Mouse (Mus musculus) heart, adult 8-10 months (tissue): ENCODE results near the gene Igsf11. TPM values are rescaled to one million over a fixed set of nuclear protein-coding genes. Genes with fewer than 3 reads are reported as not detected.
A peak's percentile ranks its signal among the peaks of the same experiment; 100 is the strongest.

Experiments used
- DNase-seq: peaks from one replicate; pipeline ENCODE4 v3.0.0; 2022; ENCODE audit warnings: low spot score
- total RNA-seq, 4 experiments: library from RNA; stranded (reverse); gene quantifications; 2 replicates each; pipeline ENCODE4 v1.2.4; 2022

Igsf11 gene
- under 1 TPM; 0.57 to 0.75 (median 0.66) TPM for total RNA-seq

- DNase-seq, result no peak
These were observed at the start of gene Igsf11 for GRCm38 (mm10) chr16:38892371-38892770. Gene Igsf11, plus strand, starts transcription at chr16:38892671.

GRCm38 (mm10) chr16:38858120-38858749 is 34.2 kb upstream of the Igsf11 start:
- peak; percentile 14 for DNase-seq

DNA sequence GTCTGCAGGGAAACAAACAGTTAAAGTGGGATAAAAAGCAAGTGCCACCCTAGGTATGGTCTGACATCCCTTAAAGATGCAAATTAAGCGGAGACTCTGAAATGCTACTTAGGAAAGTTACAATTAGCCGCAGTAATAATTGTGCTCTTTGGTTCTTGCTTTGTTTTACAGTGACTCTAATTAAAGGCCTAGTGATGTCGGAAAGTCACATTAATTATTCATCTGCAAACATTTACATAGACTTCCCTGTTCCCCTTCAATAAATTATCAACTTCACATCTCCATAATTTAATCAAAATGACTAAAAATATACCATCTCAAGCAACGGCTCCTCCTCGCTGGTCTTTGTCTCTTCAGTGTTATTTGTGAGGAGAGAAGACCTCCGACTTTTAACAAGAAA is 31.9 kb upstream of the Igsf11 start:
- DNase-seq, result no peak

- DNase-seq, result no peak
These were observed 28.1 kb upstream of the Igsf11 start for GRCm38 (mm10) chr16:38864358-38864757.

- DNase-seq, result no peak
These were observed 19.2 kb upstream of the Igsf11 start for GRCm38 (mm10) chr16:38873231-38873630.

DNA sequence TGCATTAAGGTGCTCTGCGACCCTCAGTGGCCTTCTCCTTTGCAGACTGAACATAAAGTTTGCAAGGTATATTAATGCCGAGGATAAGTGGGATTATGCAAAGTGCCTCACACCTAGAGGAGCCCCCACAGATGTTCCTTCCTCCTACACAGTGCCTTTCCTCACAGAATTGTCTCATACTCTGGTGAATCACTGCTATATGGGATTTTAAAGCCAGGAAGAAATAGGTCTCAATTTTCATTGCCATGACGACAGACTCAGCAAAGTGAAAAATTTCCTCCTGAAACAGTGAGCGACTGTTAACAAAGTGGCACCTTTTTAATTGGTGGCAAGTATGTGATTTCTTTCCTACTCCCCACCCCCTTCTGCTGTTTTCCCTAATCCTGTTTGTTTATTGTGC is 18.0 kb upstream of the Igsf11 start:
- DNase-seq, result no peak

- no peak for DNase-seq
These were observed 6.5 kb downstream of the Igsf11 start for GRCm38 (mm10) chr16:38898816-38899425.

GRCm38 (mm10) chr16:38900024-38900423 is 7.6 kb downstream of the Igsf11 start:
- DNase-seq, result no peak

- DNase-seq, result peak; percentile 84
These were observed 9.8 kb downstream of the Igsf11 start for GRCm38 (mm10) chr16:38902111-38902778.

DNA sequence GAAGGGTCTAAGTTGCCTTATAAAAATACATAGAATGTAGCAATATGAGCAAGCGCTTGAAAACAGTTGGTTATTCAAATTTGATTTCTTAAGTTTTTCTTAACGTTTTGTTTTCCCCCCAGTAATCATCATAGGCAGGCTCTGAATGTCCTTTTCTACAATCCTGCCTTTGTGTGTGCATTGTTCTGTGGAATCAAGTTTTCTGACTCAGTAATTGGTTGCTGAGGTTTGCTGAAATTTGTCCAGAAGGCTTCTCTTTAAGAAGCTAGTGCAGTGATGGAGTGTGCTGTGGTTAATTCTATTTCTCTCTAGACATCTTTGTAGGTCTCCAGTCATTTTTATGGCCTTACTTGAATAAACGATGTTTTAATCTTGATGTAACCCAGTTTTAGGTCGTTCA is 10.5 kb downstream of the Igsf11 start:
- DNase-seq, result no peak

GRCm38 (mm10) chr16:38904202-38904601 is 11.7 kb downstream of the Igsf11 start:
- no peak for DNase-seq

GRCm38 (mm10) chr16:38905911-38906310 is 13.4 kb downstream of the Igsf11 start:
- no peak for DNase-seq

DNA sequence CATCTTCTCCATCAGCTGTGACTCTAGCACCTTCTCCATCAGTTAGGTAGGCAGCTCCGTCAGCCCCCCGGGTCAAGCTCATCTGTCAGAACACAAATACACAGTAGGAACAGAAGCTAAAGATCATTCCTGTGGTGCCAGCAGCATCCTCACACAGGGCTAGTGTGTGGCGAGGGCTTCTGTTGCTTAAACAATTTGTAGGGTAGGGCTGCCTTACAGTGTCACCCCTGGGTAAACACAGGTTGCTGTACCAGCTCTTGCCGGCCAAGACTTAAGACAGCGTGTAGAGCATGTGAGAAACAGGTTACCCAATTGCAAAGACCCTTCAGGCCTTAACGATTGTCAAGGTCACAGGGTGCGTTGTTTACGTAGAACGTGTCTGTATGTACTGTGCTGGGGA is 15.8 kb downstream of the Igsf11 start:
- no peak for DNase-seq

GRCm38 (mm10) chr16:38909506-38909905 is 17.0 kb downstream of the Igsf11 start:
- no peak for DNase-seq

GRCm38 (mm10) chr16:38910088-38910487 is 17.6 kb downstream of the Igsf11 start:
- no peak for DNase-seq

GRCm38 (mm10) chr16:38915451-38915850 is 23.0 kb downstream of the Igsf11 start:
- DNase-seq, result no peak

GRCm38 (mm10) chr16:38916053-38916786 is 23.7 kb downstream of the Igsf11 start:
- no peak for DNase-seq

GRCm38 (mm10) chr16:38916885-38917284 is 24.4 kb downstream of the Igsf11 start:
- no peak for DNase-seq

GRCm38 (mm10) chr16:38918121-38918520 is 25.6 kb downstream of the Igsf11 start:
- no peak for DNase-seq

DNA sequence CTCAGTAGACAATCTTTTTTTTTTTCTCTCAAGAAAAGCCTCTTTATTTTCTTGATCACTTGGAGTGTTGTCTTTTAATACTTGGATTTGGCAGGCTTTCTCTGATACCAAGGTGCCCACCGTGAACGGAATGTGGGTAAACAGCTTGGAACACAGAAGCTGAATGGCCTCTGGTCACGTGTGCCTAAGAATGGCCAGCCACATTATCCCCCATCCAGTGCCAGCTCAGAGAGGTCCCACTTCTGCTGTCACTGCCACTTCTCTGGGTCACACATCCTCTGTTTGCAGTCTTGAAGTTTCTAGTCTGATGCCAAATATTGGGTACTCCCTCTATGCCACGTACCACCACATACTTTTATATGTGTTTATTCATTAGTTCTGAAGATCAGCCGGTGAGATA is 28.0 kb downstream of the Igsf11 start:
- DNase-seq, result no peak

- no peak for DNase-seq
These were observed 32.5 kb downstream of the Igsf11 start for GRCm38 (mm10) chr16:38924940-38925339.

DNA sequence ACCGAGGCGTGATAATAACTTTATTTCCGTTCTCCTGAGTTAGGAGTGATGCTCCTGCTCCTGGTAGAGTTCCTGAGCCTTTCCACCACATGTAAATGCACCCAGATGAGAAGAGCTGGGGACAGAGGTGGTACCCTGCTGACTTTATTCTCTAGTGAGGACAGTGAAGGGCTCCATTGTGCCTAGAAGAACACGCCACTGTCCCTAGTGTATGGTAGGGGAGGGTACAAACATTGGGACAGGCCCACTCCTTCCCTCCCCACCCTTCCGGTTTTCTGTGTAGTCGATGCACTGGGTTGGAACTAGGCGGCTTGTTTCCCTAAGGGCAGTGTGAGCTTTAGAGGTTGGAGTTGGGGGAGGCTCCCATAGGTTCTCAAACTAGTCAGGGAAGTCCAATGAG is 36.3 kb downstream of the Igsf11 start:
- DNase-seq, result no peak
